Mouse (Mus musculus): ENCODE data around the gene Slc46a3.

Gene Slc46a3

GRCm38 (mm10) chr5:147895436-147896198 is 1.0 kb upstream of the Slc46a3 start:
- no peak for DNase-seq (ENCODE audit: low spot score)

GRCm38 (mm10) chr5:147893766-147894454 is 705 bp downstream of the Slc46a3 start:
- DNase-seq (ENCODE audit: low spot score) = no peak

GRCm38 (mm10) chr5:147893143-147893542 is 1.5 kb downstream of the Slc46a3 start:
- DNase-seq (ENCODE audit: low spot score) = peak; percentile 65

- peak; percentile 21 for DNase-seq (ENCODE audit: low spot score)
Observed at GRCm38 (mm10) chr5:147892735-147893134, 1.9 kb downstream of the Slc46a3 start.

- DNase-seq (ENCODE audit: low spot score) = no peak
Observed at GRCm38 (mm10) chr5:147888313-147889297, 6.0 kb downstream of the Slc46a3 start.

GRCm38 (mm10) chr5:147883581-147883980 is 11.0 kb downstream of the Slc46a3 start:
- DNase-seq (ENCODE audit: low spot score) = no peak

GRCm38 (mm10) chr5:147879971-147880682 is 14.5 kb downstream of the Slc46a3 start:
- peak; percentile 62 for DNase-seq (ENCODE audit: low spot score)

- DNase-seq (ENCODE audit: low spot score) = no peak
Observed at GRCm38 (mm10) chr5:147877520-147877919, 17.1 kb downstream of the Slc46a3 start.

GRCm38 (mm10) chr5:147875210-147875609 is 19.4 kb downstream of the Slc46a3 start:
- DNase-seq (ENCODE audit: low spot score) = no peak

GRCm38 (mm10) chr5:147874491-147875065 is 20.0 kb downstream of the Slc46a3 start:
- no peak for DNase-seq (ENCODE audit: low spot score)

GRCm38 (mm10) chr5:147871091-147871820 is 23.4 kb downstream of the Slc46a3 start:
- no peak for DNase-seq (ENCODE audit: low spot score)

- DNase-seq (ENCODE audit: low spot score) = no peak
Observed at GRCm38 (mm10) chr5:147870296-147870695, 24.3 kb downstream of the Slc46a3 start.

GRCm38 (mm10) chr5:147869568-147869967 is 25.0 kb downstream of the Slc46a3 start:
- no peak for DNase-seq (ENCODE audit: low spot score)

- no peak for DNase-seq (ENCODE audit: low spot score)
Observed at GRCm38 (mm10) chr5:147868674-147869073, 25.9 kb downstream of the Slc46a3 start.

GRCm38 (mm10) chr5:147860449-147861261 is 34.0 kb downstream of the Slc46a3 start, which contains the start of gene Pomp:
Gene Pomp (plus strand): TSS chr5:147860461.
- DNase-seq (ENCODE audit: low spot score) = peak; percentile 91

GRCm38 (mm10) chr5:147860076-147860448 is 34.6 kb downstream of the Slc46a3 start:
- DNase-seq (ENCODE audit: low spot score) = no peak

GRCm38 (mm10) chr5:147850194-147850593 is 44.4 kb downstream of the Slc46a3 start:
- no peak for DNase-seq (ENCODE audit: low spot score)

- DNase-seq (ENCODE audit: low spot score) = peak; percentile 50
Observed at GRCm38 (mm10) chr5:147848164-147848863, 46.3 kb downstream of the Slc46a3 start.

GRCm38 (mm10) chr5:147847361-147847760 is 47.3 kb downstream of the Slc46a3 start:
- no peak for DNase-seq (ENCODE audit: low spot score)

Data from yolk sac, embryonic 10.5 days (tissue).